Mouse (Mus musculus) mouse trophoblast stem cell (cell line): ENCODE results near the gene Vmn1r23.
"Not testable (repeated sequence)": the region's sequence is repeated elsewhere in the genome, so short reads cannot be mapped to it uniquely, and the experiment has no call there.

Experiments
- in situ Hi-C, 2 experiments: fragments of 300-500 bp; cut with MseI, MboI; formaldehyde crosslinking; loops; 2 replicates in 1 of 2; 3 replicates in 1 of 2; pipeline ENCODE4 v1.15.1; 2025

The Vmn1r23 gene

GRCm38 (mm10) chr6:57926738-57927137 is at the start of gene Vmn1r23:
Vmn1r23 (minus strand) TSS chr6:57926838.
- in situ Hi-C loops: no loop called here

GRCm38 (mm10) chr6:57961403-57961802 is 34.8 kb upstream of the Vmn1r23 start, which contains the start of gene Vmn1r24:
Vmn1r24 (minus strand) TSS chr6:57961503.
- in situ Hi-C loops: not testable (repeated sequence)

- in situ Hi-C loops: no loop called here
These were observed 18.7 kb downstream of the Vmn1r23 start, which contains the start of gene Vmn1r22 for GRCm38 (mm10) chr6:57907928-57908327. Vmn1r22 (minus strand) TSS chr6:57908028.
